Mouse (Mus musculus) layer of hippocampus, adult 9-11 months (tissue): ENCODE measurements around the gene Npm1.

ENCODE experiments used
- DNase-seq: peaks from one replicate; pipeline ENCODE4 v3.0.0; 2022

The Npm1 gene

GRCm38 (mm10) chr11:33179802-33180201 is 16.8 kb upstream of the Npm1 start:
- DNase-seq = no peak

GRCm38 (mm10) chr11:33176525-33177245 is 13.7 kb upstream of the Npm1 start:
- DNase-seq = no peak

- no peak for DNase-seq
These were observed 12.8 kb upstream of the Npm1 start for GRCm38 (mm10) chr11:33175768-33176167.

- no peak for DNase-seq
These were observed 7.5 kb upstream of the Npm1 start for GRCm38 (mm10) chr11:33170489-33170888.

- peak; percentile 75 for DNase-seq
These were observed 602 bp downstream of the Npm1 start for GRCm38 (mm10) chr11:33162211-33162997.

GRCm38 (mm10) chr11:33159741-33160140 is 3.3 kb downstream of the Npm1 start:
- DNase-seq = no peak

- DNase-seq = no peak
These were observed 5.4 kb downstream of the Npm1 start for GRCm38 (mm10) chr11:33157453-33158196.

- DNase-seq = no peak
These were observed 6.5 kb downstream of the Npm1 start for GRCm38 (mm10) chr11:33156436-33157015.

GRCm38 (mm10) chr11:33154459-33154858 is 8.5 kb downstream of the Npm1 start:
- DNase-seq = no peak

GRCm38 (mm10) chr11:33152997-33153396 is 10.0 kb downstream of the Npm1 start:
- no peak for DNase-seq

- no peak for DNase-seq
These were observed 11.2 kb downstream of the Npm1 start for GRCm38 (mm10) chr11:33151780-33152145.

- no peak for DNase-seq
These were observed 11.8 kb downstream of the Npm1 start for GRCm38 (mm10) chr11:33151128-33151779.

- no peak for DNase-seq
These were observed 12.6 kb downstream of the Npm1 start for GRCm38 (mm10) chr11:33150364-33150763.

- no peak for DNase-seq
These were observed 13.6 kb downstream of the Npm1 start for GRCm38 (mm10) chr11:33149453-33149852.

- no peak for DNase-seq
These were observed 13.9 kb downstream of the Npm1 start for GRCm38 (mm10) chr11:33149088-33149436.

GRCm38 (mm10) chr11:33148338-33149087 is 14.5 kb downstream of the Npm1 start:
- peak; percentile 63 for DNase-seq

- DNase-seq = no peak
These were observed 15.3 kb downstream of the Npm1 start for GRCm38 (mm10) chr11:33147572-33148337.

- DNase-seq = peak; percentile 19
These were observed 15.8 kb downstream of the Npm1 start, which contains the start of gene Fgf18 for GRCm38 (mm10) chr11:33147171-33147571. Gene Fgf18, minus strand, starts transcription at chr11:33147400.

GRCm38 (mm10) chr11:33146651-33147131 is 16.3 kb downstream of the Npm1 start:
- DNase-seq = no peak

- DNase-seq = peak; percentile 88
These were observed 16.9 kb downstream of the Npm1 start for GRCm38 (mm10) chr11:33146143-33146497.
